Mouse (Mus musculus): ENCODE measurements at regions not wholly inside any gene's neighbourhood (a gene's known extent, or its start where the extent isn't known, plus 50 kb on each side); places are given as distances from the start of the nearest gene placed in this dataset.

DNA sequence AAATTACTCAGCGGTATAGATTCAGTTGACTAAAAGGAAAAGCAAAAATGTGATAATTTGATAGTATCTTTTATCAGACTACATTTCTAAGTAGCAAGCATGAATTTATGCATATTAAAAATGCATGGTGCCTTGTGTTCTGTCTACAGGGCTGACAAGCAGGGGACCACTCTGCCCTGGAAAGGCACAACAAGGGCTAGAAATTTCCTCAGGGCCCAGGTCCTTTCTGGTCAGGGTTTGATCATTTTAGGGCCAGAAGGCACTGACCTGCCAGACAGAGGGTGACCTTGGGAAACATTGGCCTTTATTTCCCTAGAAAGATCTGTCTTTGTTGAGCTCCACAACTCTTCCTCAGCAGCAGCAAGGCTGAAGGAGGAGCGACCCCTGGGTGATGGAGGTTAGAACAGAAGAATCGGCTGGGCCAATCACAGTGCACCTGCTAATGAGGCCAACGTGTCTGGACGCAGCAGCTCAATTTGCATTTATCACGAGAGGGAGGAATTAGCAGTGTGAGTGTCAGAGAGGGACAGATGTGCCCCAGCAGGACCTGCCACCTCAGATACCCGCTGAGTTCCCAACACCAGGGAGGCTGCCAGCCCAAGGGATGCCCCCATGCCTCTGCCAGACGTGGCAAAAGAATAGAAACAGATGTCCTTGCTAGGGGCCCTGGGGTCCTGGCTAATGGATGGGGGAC lies 297.0 kb upstream of the Pou3f3 start:
- Histone ChIP-seq H3K4me3 (no peak overlapping the region), H3K27me3 (ENCODE audit: control insufficient read depth, insufficient read depth, insufficient read length) (no peaks in the 10 kb centered on the region), H3K36me3 (ENCODE audit: control insufficient read depth, insufficient read depth) (no peaks in the 10 kb centered on the region), H3ac (ENCODE audit: control insufficient read depth, insufficient read length) (no peak overlapping the region), H3K79me2 (ENCODE audit: control insufficient read depth, insufficient read depth) (no peaks in the 10 kb centered on the region), H3K4me2 (ENCODE audit: low read depth) (no peak overlapping the region)
- TF ChIP-seq POLR2A (IDR thresholded peaks at IDR 0.05; ENCODE audit: insufficient read length, low read depth): no peak
- TF ChIP-seq E2F4 (IDR thresholded peaks at IDR 0.05; ENCODE audit: insufficient read depth): no peak
- no peak for TF ChIP-seq TCF3 (IDR thresholded peaks at IDR 0.05; ENCODE audit: insufficient read length, low read depth)
- no peak for TF ChIP-seq CEBPB (IDR thresholded peaks at IDR 0.05; ENCODE audit: insufficient read depth, poor library complexity, severe bottlenecking)
- no peak for TF ChIP-seq REST (IDR thresholded peaks at IDR 0.05; ENCODE audit: insufficient read depth, insufficient read length)
- no peak for TF ChIP-seq POLR2AphosphoS2 (IDR thresholded peaks at IDR 0.05; ENCODE audit: insufficient read length, low read depth)
- no peak for TF ChIP-seq MAX (IDR thresholded peaks at IDR 0.05; ENCODE audit: low read depth)
- no peak for TF ChIP-seq SRF (IDR thresholded peaks at IDR 0.05; ENCODE audit: control insufficient read depth, insufficient read length, low read depth)
- TF ChIP-seq MYOD1 (IDR thresholded peaks at IDR 0.05; ENCODE audit: control insufficient read depth in 1 of 3, insufficient read length in 2 of 3, low read depth in 2 of 3): no peak
- no peak for TF ChIP-seq TCF12 (IDR thresholded peaks at IDR 0.05; ENCODE audit: insufficient read depth, poor library complexity, severe bottlenecking)
- no peak for TF ChIP-seq MYOG (IDR thresholded peaks at IDR 0.05; ENCODE audit: control insufficient read depth in 1 of 3, insufficient read depth in 1 of 3, insufficient read length in 2 of 3, low read depth in 2 of 3)
- TF ChIP-seq USF1 (IDR thresholded peaks at IDR 0.05; ENCODE audit: low read depth): no peak

GRCm38 (mm10) chr1:42415817-42416538 lies 279.6 kb upstream of the Pou3f3 start:
- no peaks in the 10 kb centered on the region for H3K27me3 ChIP-seq (ENCODE audit: control insufficient read depth, insufficient read depth, insufficient read length)
- no peaks in the 10 kb centered on the region for H3K79me2 ChIP-seq (ENCODE audit: control insufficient read depth, insufficient read depth)
- no peaks in the 10 kb centered on the region for H3K36me3 ChIP-seq (ENCODE audit: control insufficient read depth, insufficient read depth)
- TF ChIP-seq MYOG (IDR thresholded peaks at IDR 0.05; ENCODE audit: control insufficient read depth in 1 of 3, insufficient read depth in 1 of 3, insufficient read length in 2 of 3, low read depth in 2 of 3) (no peak), POLR2A (IDR thresholded peaks at IDR 0.05; ENCODE audit: insufficient read length, low read depth) (no peak), CEBPB (IDR thresholded peaks at IDR 0.05; ENCODE audit: insufficient read depth, poor library complexity, severe bottlenecking) (no peak), USF1 (IDR thresholded peaks at IDR 0.05; ENCODE audit: low read depth) (no peak), MYOD1 (IDR thresholded peaks at IDR 0.05; ENCODE audit: control insufficient read depth in 1 of 3, insufficient read length in 2 of 3, low read depth in 2 of 3) (no peak), SRF (IDR thresholded peaks at IDR 0.05; ENCODE audit: control insufficient read depth, insufficient read length, low read depth) (no peak), MAX (IDR thresholded peaks at IDR 0.05; ENCODE audit: low read depth) (no peak), E2F4 (IDR thresholded peaks at IDR 0.05; ENCODE audit: insufficient read depth) (no peak), POLR2AphosphoS2 (IDR thresholded peaks at IDR 0.05; ENCODE audit: insufficient read length, low read depth) (no peak), TCF12 (IDR thresholded peaks at IDR 0.05; ENCODE audit: insufficient read depth, poor library complexity, severe bottlenecking) (no peak), REST (IDR thresholded peaks at IDR 0.05; ENCODE audit: insufficient read depth, insufficient read length) (no peak)
- no peak overlapping the region for H3K4me3 ChIP-seq
- H3K4me2 ChIP-seq (ENCODE audit: low read depth): no peak overlapping the region
- H3ac ChIP-seq (ENCODE audit: control insufficient read depth, insufficient read length): no peak overlapping the region

DNA sequence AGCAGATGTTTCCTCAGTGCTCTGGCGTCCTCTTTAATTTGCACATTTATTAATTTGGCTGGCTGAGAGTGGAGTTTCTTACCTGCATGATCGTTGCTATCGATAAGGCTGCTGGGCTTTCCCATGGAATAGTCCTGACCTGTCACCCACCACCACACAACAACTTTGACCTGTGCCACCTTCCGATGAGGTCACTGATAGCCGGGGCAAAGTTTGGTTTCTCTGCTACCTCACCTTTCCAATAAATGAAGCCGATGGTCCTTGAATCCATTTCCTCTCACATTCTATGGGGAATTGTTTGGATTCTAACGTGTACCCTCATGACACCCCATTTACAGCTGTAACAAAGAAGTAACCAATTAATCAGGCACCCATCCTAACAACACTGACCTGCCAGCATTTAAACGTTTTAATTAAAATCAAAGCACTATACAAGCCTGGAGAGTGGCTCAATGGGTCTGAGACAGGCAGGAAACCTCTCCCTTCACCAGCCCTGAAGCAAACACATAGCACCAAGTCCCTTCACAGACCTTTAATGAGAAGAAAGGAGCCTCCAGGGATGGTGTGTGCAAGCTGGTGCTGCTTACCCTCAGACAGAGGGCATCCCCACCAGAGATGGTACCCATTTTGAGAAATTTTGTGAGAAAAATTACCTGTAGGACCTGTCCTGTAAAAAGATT lies 278.9 kb upstream of the Pou3f3 start:
- Histone ChIP-seq H3K79me2 (ENCODE audit: control insufficient read depth, insufficient read depth) (no peaks in the 10 kb centered on the region), H3K36me3 (ENCODE audit: control insufficient read depth, insufficient read depth) (no peaks in the 10 kb centered on the region), H3K27me3 (ENCODE audit: control insufficient read depth, insufficient read depth, insufficient read length) (no peaks in the 10 kb centered on the region), H3K4me2 (ENCODE audit: low read depth) (no peak overlapping the region), H3K4me3 (no peak overlapping the region), H3ac (ENCODE audit: control insufficient read depth, insufficient read length) (no peak overlapping the region)
- TF ChIP-seq TCF3 (IDR thresholded peaks at IDR 0.05; ENCODE audit: insufficient read length, low read depth): no peak
- no peak for TF ChIP-seq TCF12 (IDR thresholded peaks at IDR 0.05; ENCODE audit: insufficient read depth, poor library complexity, severe bottlenecking)
- TF ChIP-seq CEBPB (IDR thresholded peaks at IDR 0.05; ENCODE audit: insufficient read depth, poor library complexity, severe bottlenecking): no peak
- TF ChIP-seq REST (IDR thresholded peaks at IDR 0.05; ENCODE audit: insufficient read depth, insufficient read length): no peak
- no peak for TF ChIP-seq E2F4 (IDR thresholded peaks at IDR 0.05; ENCODE audit: insufficient read depth)
- no peak for TF ChIP-seq POLR2AphosphoS2 (IDR thresholded peaks at IDR 0.05; ENCODE audit: insufficient read length, low read depth)
- no peak for TF ChIP-seq MAX (IDR thresholded peaks at IDR 0.05; ENCODE audit: low read depth)

- H3K79me2 ChIP-seq (ENCODE audit: control insufficient read depth, insufficient read depth): no peaks in the 10 kb centered on the region
- no peaks in the 10 kb centered on the region for H3K27me3 ChIP-seq (ENCODE audit: control insufficient read depth, insufficient read depth, insufficient read length)
- no peak overlapping the region for H3K4me2 ChIP-seq (ENCODE audit: low read depth)
- no peak overlapping the region for H3ac ChIP-seq (ENCODE audit: control insufficient read depth, insufficient read length)
- TF ChIP-seq MYOD1 (IDR thresholded peaks at IDR 0.05; ENCODE audit: control insufficient read depth in 1 of 3, insufficient read length in 2 of 3, low read depth in 2 of 3) (no peak), SRF (IDR thresholded peaks at IDR 0.05; ENCODE audit: control insufficient read depth, insufficient read length, low read depth) (no peak), TCF3 (IDR thresholded peaks at IDR 0.05; ENCODE audit: insufficient read length, low read depth) (no peak), MYOG (IDR thresholded peaks at IDR 0.05; ENCODE audit: control insufficient read depth in 1 of 3, insufficient read depth in 1 of 3, insufficient read length in 2 of 3, low read depth in 2 of 3) (no peak)
- H3K36me3 ChIP-seq (ENCODE audit: control insufficient read depth, insufficient read depth): no peaks in the 10 kb centered on the region
- no peak overlapping the region for H3K4me3 ChIP-seq
Observed at GRCm38 (mm10) chr1:42417815-42418214, 277.8 kb upstream of the Pou3f3 start.
